Mouse (Mus musculus) ovary, postnatal 36 days (tissue): ENCODE measurements at regions not wholly inside any gene's neighbourhood (a gene's known extent, or its start where the extent isn't known, plus 50 kb on each side); places are given as distances from the start of the nearest gene placed in this dataset.

Experiments
- DNase-seq: peaks from one replicate; pipeline ENCODE4 v3.0.0; 2022; ENCODE audit warnings: low spot score, mixed read lengths

GRCm38 (mm10) chr1:57188796-57189319 lies 188.6 kb upstream of the 1700066M21Rik start:
- DNase-seq, result no peak

GRCm38 (mm10) chr1:57201274-57201673 lies 176.1 kb upstream of the 1700066M21Rik start:
- no peak for DNase-seq

GRCm38 (mm10) chr1:57204331-57204730 lies 173.1 kb upstream of the 1700066M21Rik start:
- DNase-seq, result no peak

DNA sequence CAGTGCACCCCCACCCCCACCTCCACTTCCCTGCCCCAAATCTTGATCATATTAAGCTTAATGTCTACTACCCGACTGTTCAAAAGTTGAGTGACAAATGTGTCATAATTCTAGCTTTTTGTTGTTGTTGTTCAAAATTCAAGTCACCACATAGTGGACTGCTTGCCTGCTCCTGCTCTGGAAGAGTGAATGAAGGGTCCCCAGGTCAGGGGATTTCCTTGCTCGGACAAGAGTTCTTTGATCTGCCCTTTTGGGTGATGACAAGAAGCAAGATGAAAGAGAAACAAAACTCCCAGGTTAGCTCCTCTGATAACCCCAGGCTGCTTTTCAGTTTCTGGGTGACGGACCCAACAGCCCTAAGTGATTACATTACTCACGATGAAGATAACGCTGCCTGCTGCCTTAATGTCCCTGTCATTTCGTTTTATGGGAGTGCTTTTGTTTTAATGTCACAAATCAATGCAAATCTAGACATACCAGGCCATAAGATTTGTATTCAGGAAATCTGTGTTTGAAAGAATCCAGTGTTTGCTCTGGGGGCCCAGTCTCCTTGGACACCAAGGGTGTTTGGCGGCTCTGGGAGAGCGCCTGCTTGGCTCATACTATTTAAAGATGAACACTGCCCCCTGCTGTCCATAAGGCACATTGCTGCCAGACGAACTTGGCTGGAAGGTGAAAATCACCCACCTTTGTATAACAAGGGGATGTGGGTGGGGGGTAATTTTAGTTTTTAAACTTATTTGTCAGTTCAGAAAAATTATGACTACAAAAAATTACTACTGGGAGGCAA lies 172.0 kb upstream of the 1700066M21Rik start:
- DNase-seq, result peak; percentile 51

GRCm38 (mm10) chr1:57206496-57206895 lies 170.9 kb upstream of the 1700066M21Rik start:
- DNase-seq, result no peak

- DNase-seq, result no peak
Measured at GRCm38 (mm10) chr1:57206944-57207343, 170.5 kb upstream of the 1700066M21Rik start.

- DNase-seq, result no peak
Measured at GRCm38 (mm10) chr1:57208415-57208814, 169.0 kb upstream of the 1700066M21Rik start.

DNA sequence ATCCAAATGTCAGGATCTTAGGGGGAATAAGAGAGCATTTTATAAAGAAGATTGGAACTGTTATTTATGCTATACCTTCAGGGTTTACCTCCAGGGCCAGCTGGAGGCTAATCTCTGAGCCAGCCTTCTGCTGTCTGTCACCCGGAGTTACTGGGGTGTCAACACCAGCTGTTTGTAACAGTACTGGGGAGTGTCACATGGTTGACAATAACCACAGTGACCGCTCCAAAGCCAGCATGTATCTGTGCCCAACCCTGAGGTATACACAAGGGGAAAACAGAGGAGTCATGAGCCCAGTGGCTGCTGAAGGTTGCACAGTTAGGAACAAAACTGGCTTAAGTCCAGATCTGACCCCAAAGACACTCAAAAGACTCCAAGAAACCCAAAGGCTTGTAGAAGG lies 168.1 kb upstream of the 1700066M21Rik start:
- no peak for DNase-seq

- no peak for DNase-seq
Measured at GRCm38 (mm10) chr1:57211046-57211445, 166.4 kb upstream of the 1700066M21Rik start.

DNA sequence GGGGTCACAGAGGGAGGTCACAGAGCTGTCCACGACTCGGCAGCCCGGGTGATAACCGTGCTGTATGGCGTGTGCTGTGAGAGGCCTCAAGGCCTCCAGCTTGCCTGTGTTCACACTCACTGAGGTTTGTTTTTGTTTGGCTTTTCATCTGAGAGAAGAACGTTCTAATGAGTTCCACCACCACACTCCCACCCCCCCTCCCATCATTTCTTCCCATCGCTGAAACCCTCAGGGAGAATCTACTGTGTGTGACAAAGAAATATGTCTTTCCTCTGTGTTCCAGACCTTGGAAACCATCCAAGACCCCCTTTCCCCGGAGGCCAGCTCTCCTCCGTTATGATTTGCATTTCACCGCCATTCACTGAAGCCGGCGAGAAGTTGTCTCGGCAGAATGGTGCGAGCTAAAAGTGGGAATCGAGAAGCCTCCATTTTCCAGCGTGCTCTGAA lies 164.0 kb upstream of the 1700066M21Rik start:
- DNase-seq, result no peak

DNA sequence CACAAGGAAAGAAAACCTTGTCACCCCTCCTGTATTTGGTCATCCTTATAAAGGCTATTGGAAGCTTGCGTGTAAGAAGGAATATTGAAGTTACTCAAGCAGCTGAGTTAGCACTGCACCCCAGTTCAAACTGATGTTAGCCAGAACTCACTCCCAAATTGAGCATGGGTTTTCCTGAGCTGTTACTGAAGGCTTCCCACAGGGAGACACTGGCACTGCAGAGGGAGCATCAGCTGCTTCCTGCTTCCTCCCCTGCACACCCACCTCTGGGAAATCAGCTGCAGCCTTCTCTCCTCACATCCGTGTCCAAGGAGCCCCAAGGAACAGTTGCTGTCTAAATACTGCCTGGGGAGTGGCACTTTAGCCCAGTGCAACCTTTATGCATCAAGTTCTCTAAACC lies 163.2 kb upstream of the 1700066M21Rik start:
- no peak for DNase-seq

- DNase-seq, result no peak
Measured at GRCm38 (mm10) chr1:57217656-57218055, 159.8 kb upstream of the 1700066M21Rik start.

- DNase-seq, result no peak
Measured at GRCm38 (mm10) chr1:57218127-57218526, 159.3 kb upstream of the 1700066M21Rik start.

DNA sequence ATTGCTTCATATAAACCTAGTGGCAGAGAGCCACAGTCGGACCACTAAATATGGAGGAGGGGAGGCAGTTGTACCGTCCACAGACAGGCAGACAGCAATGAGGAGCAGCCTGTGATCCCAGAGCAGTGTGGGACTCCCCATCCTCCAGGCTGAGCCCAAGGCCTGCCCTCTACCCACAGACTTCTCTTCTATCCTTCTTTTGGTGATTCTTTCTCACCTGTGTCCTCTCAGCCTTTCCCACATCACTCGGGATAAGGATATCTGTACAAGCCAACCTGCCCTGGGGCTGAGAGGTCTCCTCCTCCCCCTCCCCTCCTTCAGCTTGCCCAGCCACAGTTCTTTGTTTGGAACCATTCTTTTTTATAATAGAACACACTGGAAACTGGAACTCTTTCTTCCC lies 158.8 kb upstream of the 1700066M21Rik start:
- DNase-seq, result no peak

DNA sequence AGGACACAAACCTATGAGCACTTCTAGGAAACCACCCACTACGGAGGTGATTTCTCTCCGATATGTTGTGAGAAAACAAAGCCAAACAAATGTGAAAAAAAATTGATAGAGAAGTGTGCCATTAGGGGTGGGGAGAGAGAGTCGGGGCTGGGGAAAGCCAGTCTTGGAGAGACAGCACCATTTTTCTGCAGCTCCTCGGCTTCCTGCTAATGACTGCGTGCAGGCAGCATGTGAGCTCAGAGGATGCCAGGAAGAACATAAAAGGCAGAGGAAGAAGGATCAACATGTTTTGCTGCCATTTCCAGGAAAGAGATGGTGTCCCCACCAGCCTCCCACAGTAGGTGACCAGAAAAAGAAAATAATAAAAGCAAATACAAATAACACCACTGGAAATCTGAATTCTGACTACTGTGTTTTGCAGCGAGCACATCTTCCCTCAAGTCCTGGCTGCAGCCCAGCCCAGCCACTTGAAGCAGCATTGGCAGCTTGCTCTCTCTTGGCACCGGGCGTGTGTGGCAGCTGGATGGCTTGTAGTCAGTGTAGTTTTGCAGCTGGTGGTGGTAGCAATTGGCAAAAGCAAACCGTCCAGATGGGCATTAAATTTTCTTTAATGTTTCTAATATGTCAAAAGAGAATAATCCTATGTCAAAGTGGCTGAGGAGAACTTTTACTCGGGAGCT lies 152.9 kb upstream of the 1700066M21Rik start:
- DNase-seq, result peak; percentile 18

- no peak for DNase-seq
Measured at GRCm38 (mm10) chr1:57243607-57244408, 133.6 kb upstream of the 1700066M21Rik start.

DNA sequence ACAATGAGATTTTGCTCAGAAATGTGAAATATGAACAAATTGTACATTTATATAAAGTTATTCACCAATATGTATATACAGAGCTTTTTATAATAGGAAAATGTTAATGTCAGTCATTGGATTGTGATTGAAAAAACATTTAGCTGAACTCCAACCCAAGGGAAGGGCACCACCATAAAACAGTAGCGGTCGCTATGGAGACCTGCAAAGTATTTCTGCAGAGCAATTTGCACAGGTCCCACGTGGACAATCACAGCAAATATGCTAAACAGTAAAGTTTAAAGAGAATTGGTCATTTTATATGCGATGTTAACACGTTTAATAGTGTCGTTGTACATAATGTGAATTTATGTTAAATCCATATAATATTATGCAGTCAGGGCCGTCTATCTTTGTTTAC lies 117.8 kb upstream of the 1700066M21Rik start:
- DNase-seq, result no peak

GRCm38 (mm10) chr1:57265012-57265760 lies 112.2 kb upstream of the 1700066M21Rik start:
- no peak for DNase-seq

GRCm38 (mm10) chr1:57266695-57267094 lies 110.7 kb upstream of the 1700066M21Rik start:
- no peak for DNase-seq

DNA sequence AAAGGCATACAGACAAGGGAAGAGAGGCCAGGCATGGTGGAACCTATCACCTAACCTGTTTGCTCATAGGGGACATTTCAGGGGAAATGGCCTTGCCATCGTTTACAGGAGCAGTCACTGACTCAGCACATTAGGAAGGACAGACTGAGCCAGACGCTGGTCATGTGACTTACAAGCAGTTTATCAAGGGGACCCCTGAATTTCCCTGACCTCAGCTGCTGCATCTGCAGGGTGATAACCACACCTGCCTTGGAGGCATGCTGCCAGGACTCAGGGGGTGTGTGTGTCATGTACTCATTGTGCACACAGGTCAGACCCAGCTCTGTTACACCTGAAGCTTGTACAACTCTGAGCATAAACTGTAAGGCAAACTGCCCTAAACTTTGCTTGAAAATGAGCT lies 109.6 kb upstream of the 1700066M21Rik start:
- DNase-seq, result no peak

DNA sequence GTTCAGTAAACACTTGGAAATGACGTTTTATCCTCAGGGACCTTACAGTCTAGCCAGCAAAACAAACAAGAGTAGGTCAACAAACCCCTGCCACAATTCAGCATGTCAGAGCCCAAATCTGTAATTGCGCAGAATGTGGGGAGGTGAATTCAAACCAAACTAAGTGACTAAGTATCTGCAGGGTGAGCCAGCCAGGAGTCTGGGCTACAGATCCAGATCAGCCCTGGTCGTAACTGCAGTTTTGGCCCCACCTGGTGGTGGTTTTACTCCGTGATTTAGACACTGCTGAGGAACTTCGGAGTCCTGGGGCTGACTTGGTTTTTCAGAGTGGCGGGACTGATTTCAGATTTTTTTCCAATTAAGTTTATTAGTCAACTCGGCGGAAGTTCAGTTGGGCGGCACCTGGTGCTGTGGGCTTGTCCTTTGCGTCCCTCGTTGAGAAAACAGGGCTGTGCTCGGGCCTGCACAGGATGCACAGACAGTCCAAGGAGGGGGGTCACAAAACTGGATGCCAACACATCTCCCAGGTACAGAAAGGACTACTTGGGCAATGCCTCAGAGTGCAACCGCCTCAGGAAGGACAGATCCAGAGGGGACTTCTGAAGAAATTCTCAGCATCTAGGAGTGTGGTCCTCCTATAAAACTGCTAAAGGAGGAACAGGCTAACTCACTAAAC lies 107.6 kb upstream of the 1700066M21Rik start:
- peak; percentile 66 for DNase-seq
